Mouse (Mus musculus): ENCODE data around the gene Rasal1.

Rasal1 gene

GRCm38 (mm10) chr5:120687484-120687851, 38.9 kb downstream of the Rasal1 start:
- Histone ChIP-seq H3K27me3 (ENCODE audit: control insufficient read depth, insufficient read depth, low read length, poor library complexity, severe bottlenecking) (no peaks in the 10 kb centered on the region), H3K36me3 (ENCODE audit: control insufficient read depth, insufficient read depth, low read length, poor library complexity, severe bottlenecking) (no peaks in the 10 kb centered on the region; the same call in 1 of the 2 replicates)
- DNase-seq (ENCODE audit: low read depth, low spot score): peak; percentile 64

GRCm38 (mm10) chr5:120687897-120688296, 39.3 kb downstream of the Rasal1 start:
- no peaks in the 10 kb centered on the region; the same call in 1 of the 2 replicates for H3K36me3 ChIP-seq (ENCODE audit: control insufficient read depth, insufficient read depth, low read length, poor library complexity, severe bottlenecking)
- no peaks in the 10 kb centered on the region for H3K27me3 ChIP-seq (ENCODE audit: control insufficient read depth, insufficient read depth, low read length, poor library complexity, severe bottlenecking)
- peak; percentile 87 for DNase-seq (ENCODE audit: low read depth, low spot score)

DNA sequence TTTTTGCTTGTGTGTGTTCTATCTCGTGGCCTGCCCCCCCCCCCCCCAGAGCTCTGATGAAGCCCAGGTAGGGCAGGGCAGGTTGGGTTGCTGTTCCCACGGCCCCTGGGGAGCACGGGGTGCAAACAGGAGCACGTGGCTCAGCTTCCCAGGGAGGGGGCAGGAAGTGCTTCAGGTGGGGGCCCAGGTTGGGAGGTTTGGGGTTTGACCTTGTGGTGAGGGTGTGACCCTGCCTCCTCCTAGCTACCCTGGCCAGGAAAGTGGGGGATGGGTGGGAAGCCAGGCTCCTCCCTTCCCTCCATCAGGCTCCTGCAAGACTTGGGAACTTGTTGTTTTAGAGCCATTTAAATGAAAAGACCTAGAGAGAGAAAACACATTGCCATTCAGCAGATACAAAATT, 39.8 kb downstream of the Rasal1 start:
- DNase-seq (ENCODE audit: low read depth, low spot score): peak; percentile 78
- Histone ChIP-seq H3K36me3 (ENCODE audit: control insufficient read depth, insufficient read depth, low read length, poor library complexity, severe bottlenecking) (no peaks in the 10 kb centered on the region; the same call in 1 of the 2 replicates), H3K27me3 (ENCODE audit: control insufficient read depth, insufficient read depth, low read length, poor library complexity, severe bottlenecking) (no peaks in the 10 kb centered on the region)

DNA sequence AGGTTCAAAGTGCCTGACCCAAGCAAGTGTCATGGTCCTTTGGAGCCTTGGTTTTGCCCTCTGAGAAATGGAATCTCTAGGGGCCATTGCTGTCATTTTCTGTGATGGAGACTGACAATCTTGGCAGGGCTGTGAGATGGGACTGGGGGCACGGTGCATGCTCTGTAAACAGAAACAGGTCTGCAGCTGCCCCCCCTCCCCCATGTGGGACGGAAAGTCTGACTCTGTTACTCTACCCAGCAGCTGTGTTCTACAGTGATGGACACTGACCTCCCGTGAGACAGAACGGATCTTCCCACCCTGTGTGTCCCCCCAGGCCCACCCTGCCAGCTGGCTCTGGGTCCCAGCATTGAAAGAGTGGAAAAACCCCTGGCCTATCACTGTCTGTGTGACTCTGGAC, 41.8 kb downstream of the Rasal1 start:
- DNase-seq (ENCODE audit: low read depth, low spot score): peak; percentile 67
- no peaks in the 10 kb centered on the region; the same call in 1 of the 2 replicates for H3K36me3 ChIP-seq (ENCODE audit: control insufficient read depth, insufficient read depth, low read length, poor library complexity, severe bottlenecking)
- H3K27me3 ChIP-seq (ENCODE audit: control insufficient read depth, insufficient read depth, low read length, poor library complexity, severe bottlenecking): no peaks in the 10 kb centered on the region

- DNase-seq (ENCODE audit: low read depth, low spot score): no peak
- Histone ChIP-seq H3K36me3 (ENCODE audit: control insufficient read depth, insufficient read depth, low read length, poor library complexity, severe bottlenecking) (no peaks in the 10 kb centered on the region; the same call in none of the 2 replicates), H3K27me3 (ENCODE audit: control insufficient read depth, insufficient read depth, low read length, poor library complexity, severe bottlenecking) (no peaks in the 10 kb centered on the region)
Measured at GRCm38 (mm10) chr5:120692034-120692433, 43.4 kb downstream of the Rasal1 start.

DNA sequence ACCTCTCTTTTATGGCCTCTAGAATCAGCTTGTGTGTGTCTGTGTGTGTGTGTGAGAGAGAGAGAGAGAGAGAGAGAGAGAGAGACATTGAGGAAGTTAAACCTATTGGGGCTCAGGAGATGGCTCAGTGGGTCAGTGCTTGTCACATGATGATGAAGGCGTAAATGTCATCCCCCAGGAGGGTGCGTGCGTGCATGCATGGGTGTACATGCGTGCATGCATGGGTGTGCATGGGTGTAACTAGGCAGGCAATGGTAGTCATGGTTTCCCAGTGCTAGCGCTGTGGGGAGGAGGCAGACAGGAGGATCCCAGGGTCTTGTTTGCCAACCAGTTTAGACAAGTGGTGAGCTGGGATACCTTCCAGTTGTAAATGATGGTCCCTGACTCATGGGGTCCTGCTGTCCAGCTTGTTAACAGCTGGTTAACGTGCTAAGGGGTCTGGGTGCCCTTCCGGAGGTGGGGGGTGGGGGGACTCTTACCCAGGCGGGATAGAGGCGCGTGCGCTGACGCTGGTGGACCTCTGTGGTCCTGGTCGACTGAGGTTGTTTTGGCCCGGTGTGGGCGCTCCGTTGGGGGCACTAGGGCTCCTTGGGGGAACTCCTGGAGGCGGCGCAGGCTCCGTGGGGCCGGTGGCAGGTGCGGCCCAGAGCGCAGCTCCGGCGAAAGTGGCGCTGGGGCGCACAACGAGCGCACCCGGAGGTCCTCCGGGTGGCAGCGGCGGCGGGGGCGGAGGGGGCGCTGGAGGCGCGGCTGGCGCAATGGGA, 45.5 kb downstream of the Rasal1 start:
- no peaks in the 10 kb centered on the region; the same call in none of the 2 replicates for H3K36me3 ChIP-seq (ENCODE audit: control insufficient read depth, insufficient read depth, low read length, poor library complexity, severe bottlenecking)
- DNase-seq (ENCODE audit: low read depth, low spot score): peak; percentile 98
- H3K27me3 ChIP-seq (ENCODE audit: control insufficient read depth, insufficient read depth, low read length, poor library complexity, severe bottlenecking): no peaks in the 10 kb centered on the region

GRCm38 (mm10) chr5:120694695-120695074, 46.1 kb downstream of the Rasal1 start:
- peak; percentile 55 for DNase-seq (ENCODE audit: low read depth, low spot score)
- no peaks in the 10 kb centered on the region; the same call in none of the 2 replicates for H3K36me3 ChIP-seq (ENCODE audit: control insufficient read depth, insufficient read depth, low read length, poor library complexity, severe bottlenecking)
- no peaks in the 10 kb centered on the region for H3K27me3 ChIP-seq (ENCODE audit: control insufficient read depth, insufficient read depth, low read length, poor library complexity, severe bottlenecking)

- H3K27me3 ChIP-seq (ENCODE audit: control insufficient read depth, insufficient read depth, low read length, poor library complexity, severe bottlenecking): no peaks in the 10 kb centered on the region
- H3K36me3 ChIP-seq (ENCODE audit: control insufficient read depth, insufficient read depth, low read length, poor library complexity, severe bottlenecking): no peaks in the 10 kb centered on the region; the same call in none of the 2 replicates
- peak; percentile 90 for DNase-seq (ENCODE audit: low read depth, low spot score)
Measured at GRCm38 (mm10) chr5:120696057-120696743, 47.6 kb downstream of the Rasal1 start.

GRCm38 (mm10) chr5:120696865-120697264, 48.3 kb downstream of the Rasal1 start:
- Histone ChIP-seq H3K27me3 (ENCODE audit: control insufficient read depth, insufficient read depth, low read length, poor library complexity, severe bottlenecking) (no peaks in the 10 kb centered on the region), H3K36me3 (ENCODE audit: control insufficient read depth, insufficient read depth, low read length, poor library complexity, severe bottlenecking) (no peaks in the 10 kb centered on the region; the same call in none of the 2 replicates)
- peak; percentile 94 for DNase-seq (ENCODE audit: low read depth, low spot score)

DNA sequence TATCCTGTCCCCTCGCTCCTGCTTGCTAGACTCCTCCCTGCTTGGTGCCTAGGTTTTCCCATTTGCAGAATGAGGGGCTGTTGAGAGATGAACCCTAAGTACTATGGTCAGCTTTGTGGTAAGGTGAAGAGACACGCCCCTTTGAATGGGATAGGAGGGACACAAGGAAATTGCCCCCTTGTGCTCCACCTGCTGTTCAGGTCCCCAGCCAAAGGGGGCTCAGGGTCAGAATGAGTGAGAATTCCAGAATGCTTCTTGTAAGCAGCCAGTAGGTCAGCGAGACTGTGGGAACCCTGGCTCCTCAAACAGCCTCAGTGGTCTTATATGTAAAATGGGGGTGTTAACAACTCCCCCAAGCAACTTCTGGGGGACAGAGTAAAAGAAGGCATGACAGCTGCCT, 49.6 kb downstream of the Rasal1 start:
- DNase-seq (ENCODE audit: low read depth, low spot score): no peak
- Histone ChIP-seq H3K36me3 (ENCODE audit: control insufficient read depth, insufficient read depth, low read length, poor library complexity, severe bottlenecking) (no peaks in the 10 kb centered on the region; the same call in none of the 2 replicates), H3K27me3 (ENCODE audit: control insufficient read depth, insufficient read depth, low read length, poor library complexity, severe bottlenecking) (no peaks in the 10 kb centered on the region)

- no peaks in the 10 kb centered on the region for H3K27me3 ChIP-seq (ENCODE audit: control insufficient read depth, insufficient read depth, low read length, poor library complexity, severe bottlenecking)
- no peak for DNase-seq (ENCODE audit: low read depth, low spot score)
- no peaks in the 10 kb centered on the region; the same call in 1 of the 2 replicates for H3K36me3 ChIP-seq (ENCODE audit: control insufficient read depth, insufficient read depth, low read length, poor library complexity, severe bottlenecking)
Measured at GRCm38 (mm10) chr5:120698801-120699391, 50.3 kb downstream of the Rasal1 start.

- no peak for DNase-seq (ENCODE audit: low read depth, low spot score)
- H3K27me3 ChIP-seq (ENCODE audit: control insufficient read depth, insufficient read depth, low read length, poor library complexity, severe bottlenecking): no peaks in the 10 kb centered on the region
- H3K36me3 ChIP-seq (ENCODE audit: control insufficient read depth, insufficient read depth, low read length, poor library complexity, severe bottlenecking): no peaks in the 10 kb centered on the region; the same call in 1 of the 2 replicates
Measured at GRCm38 (mm10) chr5:120700996-120701790, 52.6 kb downstream of the Rasal1 start.

DNA sequence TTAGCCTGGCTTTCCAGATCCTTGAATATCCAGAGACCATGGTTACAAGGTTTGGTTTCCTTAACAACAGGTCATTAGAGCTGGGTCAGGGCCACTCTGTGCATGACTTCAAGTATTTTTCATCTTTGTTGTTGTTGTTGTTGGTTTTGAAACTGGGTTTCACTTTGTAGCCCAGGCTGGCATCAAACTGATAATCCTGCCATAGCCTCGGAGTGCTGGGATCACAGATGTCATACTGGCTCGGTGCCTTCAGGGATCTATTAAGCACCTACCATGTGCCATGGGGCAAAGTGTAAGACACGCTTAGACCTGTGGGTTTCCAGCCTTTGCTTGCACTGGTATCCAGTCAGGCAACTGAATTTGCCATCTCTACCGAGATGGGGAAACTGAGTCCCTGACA, 53.8 kb downstream of the Rasal1 start:
- Histone ChIP-seq H3K36me3 (ENCODE audit: control insufficient read depth, insufficient read depth, low read length, poor library complexity, severe bottlenecking) (no peaks in the 10 kb centered on the region), H3K27me3 (ENCODE audit: control insufficient read depth, insufficient read depth, low read length, poor library complexity, severe bottlenecking) (no peaks in the 10 kb centered on the region)
- no peak for DNase-seq (ENCODE audit: low read depth, low spot score)

GRCm38 (mm10) chr5:120702969-120703368, 54.4 kb downstream of the Rasal1 start:
- DNase-seq (ENCODE audit: low read depth, low spot score): no peak
- Histone ChIP-seq H3K27me3 (ENCODE audit: control insufficient read depth, insufficient read depth, low read length, poor library complexity, severe bottlenecking) (no peaks in the 10 kb centered on the region), H3K36me3 (ENCODE audit: control insufficient read depth, insufficient read depth, low read length, poor library complexity, severe bottlenecking) (no peaks in the 10 kb centered on the region)
